Mouse (Mus musculus): ENCODE measurements around the gene Gm45844. TPM values are rescaled to one million over a fixed set of nuclear protein-coding genes. Genes with fewer than 3 reads are reported as not detected.
A peak's percentile ranks its signal among the peaks of the same experiment; 100 is the strongest.
"Not testable (repeated sequence)": the region's sequence is repeated elsewhere in the genome, so short reads cannot be mapped to it uniquely, and the experiment has no call there.

The Gm45844 gene
- 2.6 and 3.2 TPM in 2 replicates for polyA plus RNA-seq (2016; fragmentation: Nextera tagmentation; extraction: Ambion mirVana)

GRCm38 (mm10) chr7:7277966-7278567 is at the start of gene Gm45844:
Gene Gm45844 (minus strand): TSS chr7:7278289.
- Histone ChIP-seq H3K4me2 (peak within 1 kb of the TSS; percentile 32), H3K9ac (replicated peaks) (peak within 1 kb of the TSS; percentile 12; the same call in 1 of the 2 replicates), H3K27ac (peak within 1 kb of the TSS; percentile 25), H3K4me3 (replicated peaks) (peak within 1 kb of the TSS; percentile 32)
- H3K4me1 ChIP-seq (replicated peaks); H3K9me3 ChIP-seq; H3K36me3 ChIP-seq; H3K27me3 ChIP-seq: not testable (repeated sequence)
- peak; percentile 100 for ATAC-seq (ENCODE audit: insufficient number of reproducible peaks, insufficient read depth, low FRiP score, low TSS enrichment, low read depth)
- 42% methylated on average over 45 of the region's 45 CpGs for WGBS

- Histone ChIP-seq H3K36me3 (peaks cover 53% of the 10 kb centered on the region), H3K9ac (replicated peaks) (no peak overlapping the region), H3K4me2 (no peak overlapping the region), H3K4me1 (replicated peaks) (no peaks in the 10 kb centered on the region), H3K27me3 (peaks cover 5% of the 10 kb centered on the region; the same call in 1 of the 2 replicates), H3K9me3 (peaks cover 9% of the 10 kb centered on the region; the same call in 1 of the 2 replicates), H3K4me3 (replicated peaks) (no peak overlapping the region), H3K27ac (no peak overlapping the region)
- WGBS = 85% methylated on average over 16 of the region's 16 CpGs
- ATAC-seq (ENCODE audit: insufficient number of reproducible peaks, insufficient read depth, low FRiP score, low TSS enrichment, low read depth) = no peak
These were observed 17.5 kb upstream of the Gm45844 start for GRCm38 (mm10) chr7:7295595-7295994.

- H3K27ac ChIP-seq = no peak overlapping the region
- H3K27me3 ChIP-seq = no peaks in the 10 kb centered on the region
- ATAC-seq (ENCODE audit: insufficient number of reproducible peaks, insufficient read depth, low FRiP score, low TSS enrichment, low read depth) = no peak
- H3K9me3 ChIP-seq = peaks cover 5% of the 10 kb centered on the region
- no peaks in the 10 kb centered on the region for H3K4me1 ChIP-seq (replicated peaks)
- no peak overlapping the region for H3K9ac ChIP-seq (replicated peaks)
- H3K4me3 ChIP-seq (replicated peaks) = no peak overlapping the region
- WGBS = 70% methylated on average over 1 of the region's 1 CpGs
- H3K4me2 ChIP-seq = no peak overlapping the region
- peaks cover 29% of the 10 kb centered on the region for H3K36me3 ChIP-seq
These were observed 3.3 kb upstream of the Gm45844 start for GRCm38 (mm10) chr7:7281383-7281782.

GRCm38 (mm10) chr7:7277556-7277955 is 533 bp downstream of the Gm45844 start:
- Histone ChIP-seq H3K4me2 (peak overlapping the region; percentile 32), H3K4me3 (replicated peaks) (peak overlapping the region; percentile 32), H3K9ac (replicated peaks) (peak overlapping the region; percentile 12; the same call in 1 of the 2 replicates), H3K27ac (peak overlapping the region; percentile 25)
- not testable (repeated sequence) for H3K9me3 ChIP-seq; H3K27me3 ChIP-seq; H3K4me1 ChIP-seq (replicated peaks); H3K36me3 ChIP-seq
- WGBS = 51% methylated on average over 24 of the region's 24 CpGs
- peak; percentile 71; the same call in 1 of the 2 replicates for ATAC-seq (ENCODE audit: insufficient number of reproducible peaks, insufficient read depth, low FRiP score, low TSS enrichment, low read depth)

DNA sequence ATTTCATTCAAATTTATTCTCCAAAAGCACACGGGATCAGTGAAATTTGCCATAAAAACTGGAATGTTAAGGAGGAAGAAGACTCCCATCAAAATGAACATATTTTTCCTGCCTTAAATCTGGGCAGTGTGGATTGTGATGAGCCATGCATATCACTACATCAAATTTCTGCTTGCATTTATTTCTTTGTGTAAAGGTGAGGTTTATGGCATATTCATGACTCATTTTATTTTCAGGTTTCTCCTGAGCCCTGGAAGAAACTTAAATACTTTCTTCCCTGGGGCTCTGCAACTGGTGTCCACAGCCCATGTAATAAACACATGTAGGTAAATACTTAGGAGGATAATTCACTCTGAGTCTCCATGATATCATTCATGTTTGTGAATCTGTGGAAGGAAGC is 30.9 kb downstream of the Gm45844 start, which contains the start of gene Vmn2r29:
Vmn2r29 (minus strand) TSS at position 101 of the 400 bp plus-strand sequence.
- not testable (repeated sequence) for ATAC-seq (ENCODE audit: insufficient number of reproducible peaks, insufficient read depth, low FRiP score, low TSS enrichment, low read depth); H3K4me3 ChIP-seq (replicated peaks); H3K27me3 ChIP-seq; H3K9me3 ChIP-seq; H3K9ac ChIP-seq (replicated peaks); H3K4me2 ChIP-seq; H3K27ac ChIP-seq; H3K36me3 ChIP-seq; H3K4me1 ChIP-seq (replicated peaks)
- WGBS = no CpG with 5 or more reads among the region's 1 CpGs

- ATAC-seq (ENCODE audit: insufficient number of reproducible peaks, insufficient read depth, low FRiP score, low TSS enrichment, low read depth); H3K9me3 ChIP-seq; H3K27ac ChIP-seq; H3K27me3 ChIP-seq; H3K4me1 ChIP-seq (replicated peaks): not testable (repeated sequence)
- WGBS = 3% methylated on average over 24 of the region's 24 CpGs
- peaks cover 12% of the 10 kb centered on the region for H3K36me3 ChIP-seq
- peak within 1 kb of the TSS; percentile 58 for H3K4me2 ChIP-seq
- peak within 1 kb of the TSS; percentile 51 for H3K9ac ChIP-seq (replicated peaks)
- peak within 1 kb of the TSS; percentile 50 for H3K4me3 ChIP-seq (replicated peaks)
These were observed 68.6 kb downstream of the Gm45844 start, which contains the start of gene Zfp772 for GRCm38 (mm10) chr7:7209313-7210151. Gene Zfp772 (minus strand): TSS chr7:7209998.

DNA sequence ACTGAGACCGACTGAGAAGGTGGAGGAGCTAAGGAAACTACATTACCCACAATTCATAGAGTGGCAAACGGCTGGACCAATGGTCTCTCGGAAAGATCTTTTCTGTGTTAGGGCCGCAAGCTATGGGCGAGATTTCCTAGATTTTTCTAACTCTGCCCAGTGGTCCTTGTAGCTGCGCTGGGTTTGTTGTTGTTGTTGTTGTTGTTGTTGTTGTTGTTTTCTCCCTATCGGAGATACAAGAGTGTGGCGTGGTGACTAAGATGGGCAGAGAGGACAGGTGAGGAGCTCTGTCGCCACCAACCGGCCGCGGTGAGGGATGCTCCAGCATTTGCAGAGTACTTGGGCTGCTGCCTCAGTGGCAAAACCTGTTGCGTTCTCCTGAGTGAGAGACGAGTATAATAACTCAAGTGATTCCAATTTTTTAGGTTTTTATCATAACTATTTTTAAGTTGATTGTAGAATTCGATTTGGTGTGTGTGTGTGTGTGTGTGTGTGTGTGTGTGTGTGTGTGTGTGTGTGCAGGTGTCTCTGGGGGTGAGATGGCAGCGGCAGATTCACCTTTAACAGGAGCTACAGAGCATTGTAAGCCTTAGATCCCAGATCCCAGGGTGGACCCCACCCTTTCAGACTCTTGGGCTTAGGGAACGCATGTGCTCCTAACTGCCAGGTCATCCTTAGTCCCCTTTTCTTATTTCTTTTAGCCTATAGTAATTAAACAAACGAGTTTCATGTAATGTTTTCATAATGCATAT is 89.7 kb downstream of the Gm45844 start:
- Histone ChIP-seq H3K4me3 (replicated peaks) (peak overlapping the region; percentile 49), H3K4me2 (peak overlapping the region; percentile 44), H3K9me3 (no peaks in the 10 kb centered on the region), H3K27me3 (no peaks in the 10 kb centered on the region), H3K9ac (replicated peaks) (no peak overlapping the region), H3K36me3 (peaks cover 4% of the 10 kb centered on the region; the same call in 1 of the 2 replicates), H3K27ac (no peak overlapping the region), H3K4me1 (replicated peaks) (no peaks in the 10 kb centered on the region)
- 12% methylated on average over 18 of the region's 18 CpGs for WGBS
- ATAC-seq (ENCODE audit: insufficient number of reproducible peaks, insufficient read depth, low FRiP score, low TSS enrichment, low read depth) = peak; percentile 90

GRCm38 (mm10) chr7:7187417-7188190 is 90.5 kb downstream of the Gm45844 start:
- H3K4me2 ChIP-seq = peak overlapping the region; percentile 44
- 0 out of 2 replicates have a peak, but pooled peaks have one; percentile 5 for ATAC-seq (ENCODE audit: insufficient number of reproducible peaks, insufficient read depth, low FRiP score, low TSS enrichment, low read depth)
- no peaks in the 10 kb centered on the region for H3K9me3 ChIP-seq
- WGBS = 41% methylated on average over 13 of the region's 13 CpGs
- H3K27me3 ChIP-seq = no peaks in the 10 kb centered on the region
- peaks cover 11% of the 10 kb centered on the region for H3K36me3 ChIP-seq
- H3K4me3 ChIP-seq (replicated peaks) = peak overlapping the region; percentile 49; the same call in 1 of the 2 replicates
- H3K9ac ChIP-seq (replicated peaks) = no peak overlapping the region
- no peak overlapping the region for H3K27ac ChIP-seq
- H3K4me1 ChIP-seq (replicated peaks) = no peaks in the 10 kb centered on the region

- Histone ChIP-seq H3K9ac (replicated peaks) (no peak overlapping the region), H3K4me2 (no peak overlapping the region), H3K4me1 (replicated peaks) (no peaks in the 10 kb centered on the region), H3K27me3 (no peaks in the 10 kb centered on the region), H3K27ac (no peak overlapping the region), H3K4me3 (replicated peaks) (no peak overlapping the region), H3K36me3 (peaks cover 28% of the 10 kb centered on the region), H3K9me3 (no peaks in the 10 kb centered on the region)
- 71% methylated on average over 1 of the region's 1 CpGs for WGBS
- no peak for ATAC-seq (ENCODE audit: insufficient number of reproducible peaks, insufficient read depth, low FRiP score, low TSS enrichment, low read depth)
These were observed 92.2 kb downstream of the Gm45844 start for GRCm38 (mm10) chr7:7185897-7186296.

All from limb, embryonic 12.5 days (tissue).